Mouse (Mus musculus): Measurements from ENCODE around the gene Nob1.

Nob1 gene

GRCm38 (mm10) chr8:107424597-107425229, at the start of gene Nob1:
Gene Nob1, minus strand, starts transcription at chr8:107425051.
- CTCF ChIA-PET = no interaction called here

DNA sequence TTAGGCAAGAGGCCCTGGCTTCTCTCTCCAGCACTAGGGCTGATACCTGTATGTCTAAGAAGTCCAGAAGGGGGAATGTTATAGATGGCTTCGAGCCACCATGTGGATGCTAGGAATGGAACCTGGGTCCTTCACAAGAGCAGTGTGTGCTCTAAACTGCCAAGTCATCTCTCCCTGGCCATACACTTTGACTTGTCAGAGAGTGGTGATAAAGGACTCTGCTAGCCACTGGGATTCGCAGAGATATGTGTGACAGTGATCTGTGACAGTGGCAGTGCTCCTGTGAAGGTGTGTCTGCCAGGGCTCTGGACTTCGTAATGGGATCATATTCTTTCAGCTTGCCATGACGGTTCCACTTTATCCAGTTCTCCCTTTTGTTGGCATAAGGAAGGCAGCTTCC, 48.5 kb upstream of the Nob1 start:
- CTCF ChIA-PET = no interaction called here

DNA sequence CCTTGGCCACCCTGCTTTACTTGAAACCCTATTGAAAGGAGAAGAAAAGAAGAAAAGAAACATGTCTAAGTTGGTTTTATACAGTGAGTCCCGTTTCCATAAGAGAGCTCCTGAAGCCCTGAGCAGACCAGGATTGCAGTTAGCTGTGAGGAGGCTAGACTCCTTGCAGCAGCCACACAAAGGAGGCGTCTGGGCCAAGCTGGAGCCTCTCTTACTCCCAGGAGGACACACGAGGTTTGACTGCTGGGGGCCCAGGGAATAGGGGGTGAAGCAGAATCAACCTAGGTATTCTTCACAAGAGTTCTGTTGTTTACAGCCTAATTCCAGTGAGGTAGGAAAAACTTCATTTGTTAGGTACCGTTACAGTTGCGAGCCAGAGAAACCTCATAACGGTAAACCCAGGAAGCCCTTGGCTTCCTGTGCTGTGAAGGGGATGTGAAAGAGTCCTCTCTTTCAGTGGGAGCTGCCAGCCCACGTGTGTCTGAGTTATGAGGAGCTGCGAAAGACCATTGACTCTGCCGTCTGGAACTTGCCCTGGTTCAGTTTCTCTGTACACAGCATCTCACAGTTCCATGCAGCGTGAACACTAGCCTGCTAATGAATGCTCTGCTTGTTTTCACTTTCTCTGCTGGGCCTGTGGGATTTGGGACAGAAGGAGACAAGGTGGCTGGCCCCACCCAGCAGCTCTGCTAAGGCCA, 47.7 kb upstream of the Nob1 start:
- CTCF ChIA-PET = no interaction called here

DNA sequence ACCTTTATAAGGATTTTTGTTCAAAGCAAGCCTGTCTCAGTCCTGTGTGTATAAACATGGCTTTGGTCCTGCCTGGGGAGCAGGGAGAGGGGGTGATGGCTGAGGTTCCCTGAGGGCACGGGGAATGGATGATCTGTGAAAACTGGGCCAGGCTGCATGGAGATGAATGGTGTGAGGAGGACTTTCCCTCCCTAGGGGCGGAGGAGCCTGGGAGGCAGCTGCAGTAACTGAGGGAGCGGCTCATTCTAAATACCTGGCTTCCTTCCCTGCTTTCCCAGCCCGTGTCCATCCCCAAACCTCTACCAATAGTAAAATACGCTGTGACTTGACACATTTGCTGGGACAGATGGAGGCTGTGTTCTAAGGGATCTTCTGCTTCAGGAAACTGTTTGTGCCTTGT, 45.5 kb upstream of the Nob1 start:
- CTCF ChIA-PET = no interaction called here

DNA sequence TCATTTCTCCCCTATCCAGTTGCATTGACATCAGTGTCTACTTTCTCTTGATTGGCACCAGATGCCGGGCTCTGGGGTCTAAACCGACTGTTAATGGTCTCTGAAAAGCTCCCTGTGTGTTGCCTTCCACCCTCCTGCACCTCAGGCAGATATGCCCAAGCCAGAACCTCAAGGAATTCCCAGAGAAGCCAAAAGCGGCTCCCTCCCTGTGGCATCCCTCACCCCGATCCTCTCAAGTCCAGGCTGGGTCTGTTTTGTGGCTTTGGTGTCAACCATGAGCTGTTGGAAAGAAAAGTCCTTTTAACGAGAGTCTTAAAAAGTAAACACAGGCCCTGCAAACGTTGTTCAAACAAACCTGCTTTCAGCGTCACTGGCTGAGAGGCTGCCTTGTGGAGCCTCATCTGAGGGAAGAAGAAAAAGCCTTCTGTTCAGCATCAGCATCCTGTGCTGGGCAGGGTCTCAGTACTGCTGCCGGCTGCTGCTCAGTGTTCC, 44.0 kb upstream of the Nob1 start:
- CTCF ChIA-PET = no interaction called here

DNA sequence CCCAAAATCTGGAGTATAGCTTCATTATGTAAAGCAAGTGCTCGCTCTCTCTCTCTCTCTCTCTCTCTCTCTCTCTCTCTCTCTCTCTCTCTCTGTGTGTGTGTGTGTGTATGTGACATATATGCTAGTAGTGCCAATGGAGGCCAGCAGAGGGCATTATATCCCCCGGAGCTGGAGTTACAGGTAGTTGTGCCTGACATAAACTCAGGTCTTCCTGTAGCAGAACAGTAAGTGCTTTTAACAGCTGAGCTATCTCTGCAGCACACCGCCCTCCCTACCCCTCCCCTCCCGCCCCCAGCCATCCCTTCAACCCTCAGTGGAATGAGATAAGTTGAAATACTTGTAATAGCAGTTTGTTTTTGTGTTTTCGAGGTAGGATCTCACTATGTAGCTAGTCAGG, 41.8 kb upstream of the Nob1 start:
- CTCF ChIA-PET = interaction anchor here (0.6 to 1.0 kb wide), 2 partner anchors 12 to 102 kb away, joined by 3 read pairs; no protein-coding TSS in a partner anchor

DNA sequence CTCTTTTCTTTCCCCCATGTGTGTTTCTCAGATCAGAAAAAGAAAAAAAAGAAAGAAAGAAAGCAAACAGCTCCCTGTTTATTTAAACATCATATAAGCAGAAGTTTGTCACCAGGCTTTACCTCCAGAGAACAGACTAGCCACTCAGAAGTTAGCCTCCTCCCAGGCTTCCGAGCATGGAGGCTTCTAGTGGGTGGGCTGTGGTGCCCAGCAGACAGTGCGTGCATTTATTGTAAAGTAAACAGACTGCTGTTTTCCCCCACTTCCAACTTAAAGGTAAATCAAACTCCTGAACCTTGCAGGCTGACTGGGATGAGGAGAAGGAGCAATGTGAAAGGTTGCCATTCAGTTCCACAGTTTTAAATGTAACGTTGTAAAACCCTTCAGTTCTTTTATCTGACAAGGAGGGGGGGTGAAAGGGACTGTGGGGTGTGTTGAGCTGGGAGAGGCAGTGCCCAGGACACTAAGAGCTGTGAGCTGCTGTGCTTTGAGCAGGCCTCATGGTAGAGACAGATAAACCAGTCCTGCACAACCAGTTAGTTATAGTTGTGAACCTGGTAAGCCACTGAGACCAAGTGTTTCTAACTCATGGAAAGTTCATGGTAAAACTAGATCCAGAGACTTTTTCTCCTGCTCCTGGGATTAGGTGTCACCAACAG, 40.6 kb upstream of the Nob1 start:
- CTCF ChIA-PET = no interaction called here

- CTCF ChIA-PET = no interaction called here
Observed at GRCm38 (mm10) chr8:107462423-107462822, 37.6 kb upstream of the Nob1 start.

DNA sequence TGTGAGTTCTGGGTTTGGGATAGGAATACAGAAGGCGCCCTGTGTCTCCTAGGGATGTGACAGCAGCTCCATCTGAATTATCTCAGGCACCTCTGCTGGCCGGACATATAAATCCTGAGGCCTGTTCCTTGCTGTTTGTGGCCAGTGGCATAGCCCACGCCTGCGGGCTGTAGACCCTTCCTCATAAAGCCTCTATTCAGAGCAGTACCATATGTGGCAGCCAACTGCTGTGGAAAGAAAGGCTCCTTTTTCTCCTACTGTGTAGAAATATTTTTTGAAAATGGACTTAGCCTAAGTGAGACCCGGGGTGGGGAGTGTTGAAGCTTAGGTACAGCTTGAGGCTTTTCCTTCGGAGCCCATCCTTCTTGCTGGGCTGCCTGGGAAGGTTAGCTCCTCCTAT, 33.4 kb upstream of the Nob1 start:
- CTCF ChIA-PET = interaction anchor here (0.6 kb wide), 1 partner anchor 118 kb away, joined by 3 read pairs; no protein-coding TSS in a partner anchor

GRCm38 (mm10) chr8:107457725-107458124, 32.9 kb upstream of the Nob1 start:
- CTCF ChIA-PET = interaction anchor here (0.6 kb wide), 1 partner anchor 119 kb away, joined by 3 read pairs; no protein-coding TSS in a partner anchor

- CTCF ChIA-PET = no interaction called here
Observed at GRCm38 (mm10) chr8:107455268-107455667, 30.4 kb upstream of the Nob1 start.

- CTCF ChIA-PET = interaction anchor here (0.6 kb wide), 1 partner anchor 51 kb away, joined by 4 read pairs; no protein-coding TSS in a partner anchor
Observed at GRCm38 (mm10) chr8:107453386-107453785, 28.5 kb upstream of the Nob1 start.

DNA sequence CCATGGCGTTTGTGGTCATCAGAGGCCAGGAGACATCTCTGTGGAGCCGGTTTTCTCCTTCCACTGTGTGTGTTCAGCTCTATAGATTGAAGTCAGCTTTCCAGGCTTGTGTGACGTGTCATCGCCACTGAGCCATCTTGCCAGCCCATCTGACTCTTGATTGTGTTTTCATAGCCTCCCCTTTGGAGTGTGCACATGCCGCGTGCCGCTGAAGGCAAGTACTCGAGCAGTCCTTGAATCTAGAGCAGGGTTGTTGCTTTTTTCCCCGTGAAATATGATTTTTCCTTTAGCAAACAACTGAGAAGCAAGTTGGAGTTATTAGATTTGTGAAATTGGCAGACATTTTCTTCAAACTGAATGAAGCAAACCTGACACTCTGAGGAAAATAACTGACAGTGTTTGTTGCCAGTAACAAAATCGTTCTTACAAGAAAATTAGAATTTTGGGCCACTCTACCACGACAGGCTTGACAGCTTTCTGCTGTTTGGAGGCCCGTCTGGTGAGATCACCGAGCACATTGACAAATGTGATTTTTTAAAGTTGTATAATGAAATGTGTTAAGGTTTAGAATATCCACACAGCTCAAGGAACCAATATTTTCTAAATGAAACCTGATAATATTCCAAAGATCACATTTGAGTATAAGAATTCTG, 26.7 kb upstream of the Nob1 start:
- CTCF ChIA-PET = no interaction called here

DNA sequence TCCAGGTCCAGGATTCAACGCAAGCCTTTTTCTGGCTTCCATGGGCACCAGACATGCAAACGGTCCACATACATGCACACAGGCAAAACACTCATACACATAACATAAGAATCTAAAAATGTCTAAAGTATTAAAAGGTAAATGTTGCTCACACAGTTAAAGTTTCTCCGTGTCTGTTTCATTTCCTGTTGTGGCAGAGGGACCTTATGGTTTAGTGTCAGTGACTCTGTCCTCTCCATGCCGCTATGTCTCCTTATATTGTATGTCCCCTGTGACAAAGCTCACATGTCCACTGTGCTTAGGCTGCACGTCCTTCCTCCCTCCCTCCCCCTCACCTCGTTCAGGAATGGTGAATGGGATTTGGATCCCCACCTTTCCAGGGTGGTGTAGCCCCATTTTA, 24.8 kb upstream of the Nob1 start:
- CTCF ChIA-PET = interaction anchor here (0.6 to 0.7 kb wide), 2 partner anchors 54 to 119 kb away, joined by 4 to 5 read pairs; no protein-coding TSS in a partner anchor

DNA sequence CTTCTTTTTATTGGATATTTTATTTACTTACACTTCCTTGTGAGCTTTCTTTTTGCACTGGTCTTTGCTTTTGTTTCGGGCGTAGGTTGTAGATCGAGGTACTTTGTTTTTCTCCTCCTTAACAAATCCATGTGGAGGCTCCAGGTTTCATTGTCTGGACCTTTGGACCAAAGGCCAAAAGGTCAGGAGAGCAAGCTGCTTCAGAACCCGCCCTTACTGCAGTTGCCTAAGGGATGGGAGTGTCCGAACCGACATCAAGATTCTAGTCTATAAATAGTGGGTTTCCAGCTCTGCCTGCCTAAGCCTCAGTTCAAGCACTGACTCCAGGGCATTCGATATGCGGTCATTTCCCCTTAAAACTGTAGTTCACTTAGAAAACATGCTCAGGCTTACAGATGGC, 24.3 kb upstream of the Nob1 start:
- CTCF ChIA-PET = interaction anchor here (0.6 kb wide), 1 partner anchor 55 kb away, joined by 5 read pairs; no protein-coding TSS in a partner anchor

DNA sequence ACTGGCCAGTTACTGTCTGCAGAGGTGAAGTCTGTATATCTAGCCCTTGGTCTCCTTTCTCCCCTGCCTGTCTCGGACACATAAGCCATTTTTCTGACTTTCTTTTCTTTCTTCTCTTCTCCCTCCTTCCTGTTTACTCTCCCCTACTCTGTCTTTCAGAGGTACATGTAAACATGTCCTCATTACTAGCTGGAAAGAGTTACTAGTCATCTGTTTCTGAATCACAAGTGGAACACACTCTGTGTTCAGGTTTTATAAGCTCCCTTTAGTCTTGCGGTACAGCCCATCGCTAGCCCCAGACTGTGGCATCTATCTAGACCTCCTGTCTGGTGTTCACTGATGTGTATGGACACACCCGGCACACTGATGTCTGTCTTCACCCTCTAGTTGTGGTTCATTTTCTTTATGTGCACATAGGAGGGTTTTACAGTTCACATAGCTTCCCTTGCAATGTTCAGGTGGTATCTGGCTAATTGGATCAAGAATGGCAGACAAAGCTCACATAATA, 23.6 kb upstream of the Nob1 start:
- CTCF ChIA-PET = no interaction called here

DNA sequence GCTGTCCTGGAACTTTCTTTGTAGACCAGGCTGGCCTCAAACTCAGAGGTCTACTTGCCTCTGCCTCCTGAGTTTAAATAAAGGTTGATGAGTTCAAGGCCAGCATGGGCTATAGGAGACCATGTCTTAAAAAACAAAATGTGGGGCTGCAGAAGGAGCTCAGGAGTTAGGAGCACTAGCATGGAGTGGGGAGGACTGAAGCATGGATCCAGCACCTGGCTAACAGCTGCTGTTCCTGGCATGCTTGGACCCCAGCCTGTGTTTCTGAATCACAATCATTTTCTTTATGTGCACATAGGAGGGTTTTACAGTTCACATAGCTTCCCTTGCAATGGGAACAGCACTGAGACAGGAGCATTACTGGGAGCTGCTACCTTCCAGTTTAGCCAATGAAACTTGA, 22.9 kb upstream of the Nob1 start:
- CTCF ChIA-PET = no interaction called here

DNA sequence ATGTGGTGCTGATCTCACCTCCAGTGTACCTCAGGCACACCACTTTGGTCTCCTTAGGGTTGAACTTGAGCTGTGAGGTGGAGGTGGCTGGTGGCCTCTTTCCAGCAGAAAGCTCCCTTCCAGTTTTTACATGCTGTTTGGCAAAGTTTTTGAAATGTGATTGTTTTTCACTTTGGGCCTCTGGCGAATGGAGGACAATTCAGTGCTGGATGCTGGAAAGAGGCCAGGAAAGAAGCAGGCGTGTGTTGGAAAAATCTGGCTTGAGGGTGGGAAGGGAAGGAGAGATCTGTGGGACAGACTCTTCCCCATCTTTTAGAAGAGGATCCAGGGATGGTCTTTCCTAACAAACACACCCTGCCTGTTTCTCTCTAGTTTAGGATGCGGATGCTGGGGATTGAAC, 19.8 kb upstream of the Nob1 start:
- CTCF ChIA-PET = interaction anchor here (0.6 kb wide), 1 partner anchor 1400 kb away, joined by 4 read pairs; no protein-coding TSS in a partner anchor

DNA sequence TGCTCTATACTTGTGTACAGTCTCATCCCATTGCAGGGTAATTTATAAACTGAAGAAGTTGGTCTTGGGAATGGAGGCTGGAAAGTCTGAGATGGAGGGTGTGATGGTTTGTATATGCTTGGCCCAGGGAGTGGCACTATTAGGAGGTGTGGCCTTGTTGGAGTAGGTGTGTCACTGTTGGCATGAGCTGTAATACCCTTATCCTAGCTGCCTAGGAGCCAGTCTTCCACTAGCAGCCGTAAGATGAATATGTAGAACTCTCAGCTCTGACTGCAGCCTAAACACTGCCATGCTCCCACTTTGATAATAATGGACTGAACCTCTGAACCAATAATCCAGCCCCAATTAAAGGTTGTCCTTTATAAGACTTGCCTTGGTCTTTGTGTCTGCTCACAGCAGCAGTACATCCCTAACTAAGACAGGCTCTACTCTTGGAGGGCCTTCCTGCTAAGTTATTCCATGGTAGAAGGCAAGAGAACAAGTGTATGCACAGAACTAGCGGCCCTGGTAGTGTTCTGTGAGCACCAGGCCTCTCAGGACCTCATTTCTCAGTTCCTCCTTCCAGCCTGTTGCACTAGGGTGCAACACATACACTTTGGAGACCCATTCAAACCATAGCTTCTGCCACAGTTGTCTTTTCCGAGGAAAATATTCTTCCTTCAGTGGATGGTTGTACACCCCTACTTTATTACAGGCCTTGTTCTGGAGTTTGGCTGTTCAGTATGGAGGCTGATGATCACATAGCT, 15.2 kb upstream of the Nob1 start:
- CTCF ChIA-PET = no interaction called here

DNA sequence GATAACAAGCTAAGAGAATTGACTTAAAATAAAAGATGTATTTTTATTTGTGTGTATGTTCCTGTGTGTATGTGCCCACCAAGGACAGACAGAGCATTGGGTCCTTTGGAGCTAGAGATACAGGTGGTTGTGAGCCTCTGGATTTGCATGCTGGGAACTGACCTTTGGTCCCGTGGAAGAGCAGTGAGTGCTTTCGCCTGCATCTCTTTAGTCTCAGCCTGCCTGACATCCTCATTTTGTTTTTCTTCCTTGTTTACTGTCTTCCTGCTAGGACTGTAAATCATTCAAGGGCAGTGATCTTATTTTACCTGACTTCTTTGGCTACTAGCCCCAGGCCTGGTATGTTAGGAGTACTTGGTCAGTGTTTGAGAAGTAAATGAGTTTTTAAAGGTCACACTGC, 12.9 kb upstream of the Nob1 start:
- CTCF ChIA-PET = no interaction called here

DNA sequence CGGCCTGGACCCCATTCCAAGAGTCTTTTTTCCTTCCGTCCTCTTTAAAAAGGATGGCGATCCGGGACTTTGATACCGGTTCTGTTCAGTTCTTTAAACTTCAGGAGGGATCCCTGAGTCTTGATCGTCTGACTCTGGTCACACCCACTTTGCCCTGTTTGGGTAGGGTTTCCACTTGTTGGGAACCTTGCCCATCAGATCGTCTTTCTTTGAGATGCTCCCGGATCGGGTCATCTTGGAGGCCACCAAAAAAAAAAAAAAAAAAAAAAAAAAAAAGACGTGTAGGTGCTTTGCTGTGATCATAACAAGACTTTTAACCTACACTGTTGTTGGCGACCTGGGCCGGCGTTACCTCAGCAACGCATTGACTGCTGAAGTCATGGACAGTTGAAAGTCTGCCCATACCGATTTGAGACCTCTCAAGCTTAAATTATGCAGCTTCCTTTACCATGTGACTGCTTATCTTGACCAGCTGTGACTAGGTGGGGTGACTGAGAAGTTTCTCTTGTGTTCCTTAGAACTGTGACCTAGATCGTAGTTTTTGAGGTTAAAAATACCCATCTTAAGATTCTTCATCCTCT, 12.1 kb upstream of the Nob1 start:
- CTCF ChIA-PET = no interaction called here
